Mouse (Mus musculus): Measurements from ENCODE around the gene Cldn4. TPM values are rescaled to one million over a fixed set of nuclear protein-coding genes. Genes with fewer than 3 reads are reported as not detected.
"Not testable (repeated sequence)": the region's sequence is repeated elsewhere in the genome, so short reads cannot be mapped to it uniquely, and the experiment has no call there.

Cldn4 gene
- polyA plus RNA-seq, 1 experiment from 2014 or later = not detected

- no peak overlapping the region for H3K4me3 ChIP-seq (ENCODE audit: inconsistent target)
- H3K79me2 ChIP-seq (ENCODE audit: inconsistent target) = no peaks in the 10 kb centered on the region
- H3K27ac ChIP-seq = no peak overlapping the region
- 54% methylated on average over 5 of the region's 5 CpGs for WGBS (ENCODE audit: missing documents)
- H3K36me3 ChIP-seq (ENCODE audit: inconsistent target) = no peaks in the 10 kb centered on the region
Measured at GRCm38 (mm10) chr5:134947420-134948084, 818 bp upstream of the Cldn4 start.

- Histone ChIP-seq H3K79me2 (ENCODE audit: inconsistent target) (no peaks in the 10 kb centered on the region), H3K36me3 (ENCODE audit: inconsistent target) (no peaks in the 10 kb centered on the region), H3K4me3 (ENCODE audit: inconsistent target) (no peak overlapping the region), H3K27ac (no peak overlapping the region)
- WGBS (ENCODE audit: missing documents) = 86% methylated on average over 41 of the region's 43 CpGs
Measured at GRCm38 (mm10) chr5:134946063-134946856, 474 bp downstream of the Cldn4 start.

- Histone ChIP-seq H3K4me3 (ENCODE audit: inconsistent target) (no peak overlapping the region), H3K36me3 (ENCODE audit: inconsistent target) (no peaks in the 10 kb centered on the region), H3K27ac (no peak overlapping the region), H3K79me2 (ENCODE audit: inconsistent target) (no peaks in the 10 kb centered on the region)
- 83% methylated on average over 16 of the region's 19 CpGs for WGBS (ENCODE audit: missing documents)
Measured at GRCm38 (mm10) chr5:134945266-134945959, 1.3 kb downstream of the Cldn4 start.

GRCm38 (mm10) chr5:134944179-134944578 lies 2.6 kb downstream of the Cldn4 start:
- 85% methylated on average over 5 of the region's 5 CpGs for WGBS (ENCODE audit: missing documents)

GRCm38 (mm10) chr5:134942740-134943139 lies 4.0 kb downstream of the Cldn4 start:
- no peaks in the 10 kb centered on the region for H3K79me2 ChIP-seq (ENCODE audit: inconsistent target)
- 90% methylated on average over 2 of the region's 2 CpGs for WGBS (ENCODE audit: missing documents)
- no peak overlapping the region for H3K4me3 ChIP-seq (ENCODE audit: inconsistent target)
- no peak overlapping the region for H3K27ac ChIP-seq
- H3K36me3 ChIP-seq (ENCODE audit: inconsistent target) = no peaks in the 10 kb centered on the region

More at GRCm38 (mm10) chr5:134944179-134944578, 2.6 kb downstream of the Cldn4 start:
- H3K27ac ChIP-seq = no peak overlapping the region
- H3K79me2 ChIP-seq (ENCODE audit: inconsistent target) = no peaks in the 10 kb centered on the region
- no peak overlapping the region for H3K4me3 ChIP-seq (ENCODE audit: inconsistent target)
- H3K36me3 ChIP-seq (ENCODE audit: inconsistent target) = no peaks in the 10 kb centered on the region

GRCm38 (mm10) chr5:134941472-134942209 lies 5.1 kb downstream of the Cldn4 start:
- Histone ChIP-seq H3K27ac (no peak overlapping the region), H3K4me3 (ENCODE audit: inconsistent target) (no peak overlapping the region), H3K36me3 (ENCODE audit: inconsistent target) (no peaks in the 10 kb centered on the region), H3K79me2 (ENCODE audit: inconsistent target) (no peaks in the 10 kb centered on the region)
- WGBS (ENCODE audit: missing documents) = 75% methylated on average over 14 of the region's 14 CpGs

GRCm38 (mm10) chr5:134939554-134939953 lies 7.2 kb downstream of the Cldn4 start:
- H3K27ac ChIP-seq; H3K36me3 ChIP-seq (ENCODE audit: inconsistent target); H3K79me2 ChIP-seq (ENCODE audit: inconsistent target); H3K4me3 ChIP-seq (ENCODE audit: inconsistent target): not testable (repeated sequence)
- WGBS (ENCODE audit: missing documents) = 80% methylated on average over 1 of the region's 7 CpGs

GRCm38 (mm10) chr5:134939069-134939468 lies 7.7 kb downstream of the Cldn4 start:
- H3K4me3 ChIP-seq (ENCODE audit: inconsistent target) = no peak overlapping the region
- H3K79me2 ChIP-seq (ENCODE audit: inconsistent target) = no peaks in the 10 kb centered on the region
- H3K36me3 ChIP-seq (ENCODE audit: inconsistent target) = no peaks in the 10 kb centered on the region
- no peak overlapping the region for H3K27ac ChIP-seq
- 83% methylated on average over 3 of the region's 3 CpGs for WGBS (ENCODE audit: missing documents)

- 80% methylated on average over 6 of the region's 6 CpGs for WGBS (ENCODE audit: missing documents)
Measured at GRCm38 (mm10) chr5:134936626-134937185, 10.0 kb downstream of the Cldn4 start.

GRCm38 (mm10) chr5:134936051-134936450 lies 10.7 kb downstream of the Cldn4 start:
- H3K27ac ChIP-seq = peak overlapping the region; percentile 12; the same call in 1 of the 2 replicates
- WGBS (ENCODE audit: missing documents) = 96% methylated on average over 6 of the region's 6 CpGs
- no peaks in the 10 kb centered on the region for H3K36me3 ChIP-seq (ENCODE audit: inconsistent target)
- no peak overlapping the region for H3K4me3 ChIP-seq (ENCODE audit: inconsistent target)
- H3K79me2 ChIP-seq (ENCODE audit: inconsistent target) = no peaks in the 10 kb centered on the region

More at GRCm38 (mm10) chr5:134936626-134937185, 10.0 kb downstream of the Cldn4 start:
- no peaks in the 10 kb centered on the region for H3K36me3 ChIP-seq (ENCODE audit: inconsistent target)
- no peak overlapping the region for H3K4me3 ChIP-seq (ENCODE audit: inconsistent target)
- no peaks in the 10 kb centered on the region for H3K79me2 ChIP-seq (ENCODE audit: inconsistent target)
- H3K27ac ChIP-seq = peak overlapping the region; percentile 12; the same call in 1 of the 2 replicates

- WGBS (ENCODE audit: missing documents) = 66% methylated on average over 3 of the region's 3 CpGs
- Histone ChIP-seq H3K27ac (no peak overlapping the region), H3K36me3 (ENCODE audit: inconsistent target) (no peaks in the 10 kb centered on the region), H3K4me3 (ENCODE audit: inconsistent target) (no peak overlapping the region), H3K79me2 (ENCODE audit: inconsistent target) (no peaks in the 10 kb centered on the region)
Measured at GRCm38 (mm10) chr5:134934666-134935065, 12.1 kb downstream of the Cldn4 start.

- WGBS (ENCODE audit: missing documents) = 87% methylated on average over 5 of the region's 5 CpGs
- not testable (repeated sequence) for H3K36me3 ChIP-seq (ENCODE audit: inconsistent target); H3K27ac ChIP-seq; H3K79me2 ChIP-seq (ENCODE audit: inconsistent target); H3K4me3 ChIP-seq (ENCODE audit: inconsistent target)
Measured at GRCm38 (mm10) chr5:134933686-134934085, 13.0 kb downstream of the Cldn4 start.

GRCm38 (mm10) chr5:134933281-134933680 lies 13.5 kb downstream of the Cldn4 start:
- no peak overlapping the region for H3K27ac ChIP-seq
- no peak overlapping the region for H3K4me3 ChIP-seq (ENCODE audit: inconsistent target)
- H3K36me3 ChIP-seq (ENCODE audit: inconsistent target) = no peaks in the 10 kb centered on the region
- 78% methylated on average over 8 of the region's 8 CpGs for WGBS (ENCODE audit: missing documents)
- H3K79me2 ChIP-seq (ENCODE audit: inconsistent target) = no peaks in the 10 kb centered on the region

GRCm38 (mm10) chr5:134932903-134933276 lies 13.8 kb downstream of the Cldn4 start:
- Histone ChIP-seq H3K27ac (no peak overlapping the region), H3K4me3 (ENCODE audit: inconsistent target) (peak overlapping the region; percentile 79), H3K79me2 (ENCODE audit: inconsistent target) (no peaks in the 10 kb centered on the region), H3K36me3 (ENCODE audit: inconsistent target) (no peaks in the 10 kb centered on the region)
- WGBS (ENCODE audit: missing documents) = 43% methylated on average over 9 of the region's 9 CpGs
